Mouse (Mus musculus): Measurements from ENCODE around the gene F7.

Gene F7

DNA sequence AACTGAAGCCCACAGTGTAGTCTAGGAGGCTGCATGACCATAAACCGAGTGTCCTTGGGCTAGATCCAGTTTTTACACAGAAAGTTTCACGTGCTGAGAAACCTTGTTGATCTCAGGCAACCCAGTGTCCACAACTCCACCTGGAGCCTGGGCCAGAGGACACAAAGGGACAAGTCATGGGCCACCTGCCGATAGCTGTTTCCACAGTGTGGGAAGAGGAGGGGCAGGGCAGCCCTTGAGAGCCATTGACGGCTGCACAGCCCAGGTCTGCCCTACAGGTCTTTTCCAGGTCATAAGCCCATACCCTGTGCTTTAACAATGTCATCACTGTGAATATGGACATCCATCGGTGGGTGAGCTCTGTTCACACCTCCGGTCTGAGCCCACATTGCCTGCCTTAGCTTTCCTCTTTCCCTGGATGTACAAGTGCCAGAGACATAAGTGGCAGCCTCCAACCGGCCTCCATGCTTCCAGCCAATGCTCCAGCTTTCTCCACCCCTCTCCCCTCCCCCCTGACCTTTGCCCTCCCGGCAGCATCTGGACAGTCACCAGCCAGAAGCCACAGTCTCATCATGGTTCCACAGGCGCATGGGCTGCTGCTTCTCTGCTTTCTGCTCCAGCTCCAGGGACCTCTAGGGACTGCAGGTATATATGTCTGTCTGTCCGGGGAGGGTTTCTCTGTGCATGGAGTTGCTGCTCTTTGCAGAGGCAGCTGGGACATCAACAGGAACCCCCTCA lies at the start of gene F7:
Gene F7 (plus strand): TSS at position 548 of the 738 bp plus-strand sequence.
- DNase-seq (ENCODE audit: low spot score in 2 of 2), result no peak

DNA sequence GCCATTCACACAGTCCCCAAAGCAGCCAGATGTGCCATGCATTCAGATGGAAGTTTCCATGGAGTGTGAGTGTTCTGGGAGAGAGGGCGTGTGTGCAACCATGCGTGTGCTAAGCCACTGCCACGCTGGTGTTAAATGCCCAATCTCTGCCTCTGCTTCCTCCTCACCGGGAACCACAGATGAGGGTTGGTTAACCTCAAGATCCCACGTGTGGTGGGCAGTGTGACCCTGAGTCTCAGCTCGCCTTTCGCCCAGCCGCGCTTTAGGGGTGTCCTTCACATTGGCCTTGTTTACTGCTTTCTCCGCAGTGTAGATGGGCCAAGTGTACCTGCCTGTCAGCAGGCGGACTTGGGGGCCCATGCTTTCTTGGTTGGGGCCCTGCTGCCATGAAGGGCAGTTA lies 49.5 kb upstream of the F7 start:
- DNase-seq (ENCODE audit: low spot score in 2 of 2), result no peak

DNA sequence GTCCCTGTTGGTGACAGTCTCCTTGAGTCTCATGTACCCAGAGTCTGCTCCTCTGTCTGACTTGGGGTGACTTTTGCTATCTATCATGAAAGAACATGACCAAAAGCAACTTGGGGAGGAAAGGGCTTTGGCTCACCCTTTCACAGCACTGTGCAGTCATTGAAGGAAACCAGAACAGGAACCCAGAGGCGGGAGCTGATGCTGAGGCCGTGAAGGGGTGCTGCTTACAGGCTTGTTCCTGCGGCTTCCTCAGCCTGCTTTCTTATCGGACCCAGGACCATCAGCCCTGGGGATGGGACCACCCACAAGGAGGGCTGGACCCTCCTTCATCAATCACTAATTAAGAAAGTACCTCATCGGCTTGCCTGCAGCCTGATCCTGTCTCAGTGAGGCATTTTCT lies 49.1 kb upstream of the F7 start:
- no peak for DNase-seq (ENCODE audit: low spot score in 2 of 2)

DNA sequence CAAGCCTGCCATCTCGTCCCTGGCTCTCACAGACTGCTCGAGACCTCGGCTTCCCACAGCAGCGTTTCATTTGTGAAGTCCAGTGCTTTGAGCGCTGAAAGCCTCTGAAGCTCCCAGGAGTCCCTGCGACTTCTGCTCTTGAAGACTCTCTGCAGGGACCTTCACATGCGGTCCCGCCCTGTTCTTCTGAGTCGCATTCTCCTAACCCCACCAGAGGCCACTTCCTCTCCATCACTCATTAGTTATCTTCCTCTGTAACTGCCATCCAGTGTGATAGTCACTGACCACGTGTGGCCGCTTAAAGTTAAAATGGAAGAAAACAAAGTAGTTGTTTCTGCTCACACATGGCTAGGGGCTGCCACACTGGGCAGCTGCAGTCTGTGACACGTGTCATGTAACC lies 48.5 kb upstream of the F7 start:
- no peak for DNase-seq (ENCODE audit: low spot score in 2 of 2)

DNA sequence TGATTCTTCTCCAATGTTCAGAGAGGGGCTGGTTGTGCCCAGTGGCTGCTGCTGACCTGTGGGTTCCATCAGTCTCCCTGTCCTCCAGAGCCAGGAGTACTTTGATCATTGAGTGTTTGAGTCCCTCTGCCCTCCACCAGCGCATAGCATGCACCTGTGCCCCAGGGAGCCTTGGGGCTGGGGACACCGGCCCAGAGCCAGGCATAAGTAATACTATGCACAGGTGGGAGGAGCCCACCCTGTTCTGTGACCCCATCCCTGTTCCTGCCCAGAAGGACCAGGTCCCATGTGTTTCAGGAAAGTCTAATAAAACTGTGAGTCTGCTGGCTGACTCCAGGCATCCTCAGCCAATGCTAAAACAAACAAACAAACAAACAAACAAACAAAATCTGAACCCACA lies 47.5 kb upstream of the F7 start:
- no peak for DNase-seq (ENCODE audit: low spot score in 2 of 2)

DNA sequence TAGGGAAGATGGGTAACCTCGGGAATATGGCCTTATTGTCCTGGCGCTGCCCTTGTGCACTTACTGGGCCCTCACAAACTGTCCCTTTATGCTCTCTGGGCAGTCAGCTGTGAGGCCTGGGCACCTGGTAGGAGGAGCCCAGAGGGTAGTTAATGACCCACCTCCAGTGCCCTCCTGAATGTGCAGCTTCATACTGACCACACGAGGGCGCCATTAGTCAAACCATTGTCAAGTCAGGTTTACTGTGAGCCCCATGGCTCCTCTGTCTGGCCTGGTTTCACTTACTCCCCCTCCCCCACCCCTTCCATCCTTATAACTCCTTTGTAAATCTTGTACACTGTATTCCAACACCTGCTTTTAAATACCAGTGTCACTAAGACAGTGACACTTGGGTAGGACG lies 47.1 kb upstream of the F7 start:
- DNase-seq (ENCODE audit: low spot score in 2 of 2), result peak; percentile 42 to 78

DNA sequence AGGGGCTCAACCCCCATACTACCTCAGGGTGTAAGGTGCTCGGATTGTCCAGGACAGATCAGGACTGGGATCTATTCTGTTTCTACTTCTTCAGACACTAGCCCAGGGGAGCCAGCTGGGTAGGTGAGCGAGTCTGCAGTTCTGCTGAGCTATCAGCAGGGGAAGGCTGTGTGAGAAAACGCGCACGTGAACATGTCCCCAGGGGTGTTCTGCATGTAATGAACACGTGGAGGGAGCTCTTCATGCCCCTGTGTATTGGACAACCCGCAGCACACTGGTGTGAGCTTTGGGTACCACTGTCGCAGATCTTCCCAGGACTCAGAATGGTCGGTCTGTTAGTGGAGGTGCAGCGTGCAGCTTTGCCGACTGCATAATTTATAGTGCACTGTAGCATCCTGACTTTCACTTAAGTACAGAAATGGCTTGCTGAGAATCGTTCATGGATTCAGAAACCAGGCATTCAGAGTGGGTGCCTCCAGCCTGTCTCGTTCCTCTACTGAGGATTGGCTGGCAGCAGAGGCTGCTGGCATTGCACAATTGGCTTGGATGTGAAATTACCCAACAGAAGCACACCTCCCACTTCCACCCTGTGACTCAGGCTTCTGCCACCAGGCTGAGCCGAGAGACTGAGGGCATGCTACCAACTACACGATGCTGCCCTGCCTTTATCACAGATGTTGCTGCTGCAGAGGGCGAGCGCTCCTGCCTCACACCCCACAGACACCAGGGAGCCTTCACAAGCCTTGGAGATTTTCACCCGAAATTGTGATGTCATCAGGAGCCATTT lies 42.0 kb upstream of the F7 start:
- peak in 1 of 2 experiments; percentile 22 for DNase-seq (ENCODE audit: low spot score in 2 of 2)

DNA sequence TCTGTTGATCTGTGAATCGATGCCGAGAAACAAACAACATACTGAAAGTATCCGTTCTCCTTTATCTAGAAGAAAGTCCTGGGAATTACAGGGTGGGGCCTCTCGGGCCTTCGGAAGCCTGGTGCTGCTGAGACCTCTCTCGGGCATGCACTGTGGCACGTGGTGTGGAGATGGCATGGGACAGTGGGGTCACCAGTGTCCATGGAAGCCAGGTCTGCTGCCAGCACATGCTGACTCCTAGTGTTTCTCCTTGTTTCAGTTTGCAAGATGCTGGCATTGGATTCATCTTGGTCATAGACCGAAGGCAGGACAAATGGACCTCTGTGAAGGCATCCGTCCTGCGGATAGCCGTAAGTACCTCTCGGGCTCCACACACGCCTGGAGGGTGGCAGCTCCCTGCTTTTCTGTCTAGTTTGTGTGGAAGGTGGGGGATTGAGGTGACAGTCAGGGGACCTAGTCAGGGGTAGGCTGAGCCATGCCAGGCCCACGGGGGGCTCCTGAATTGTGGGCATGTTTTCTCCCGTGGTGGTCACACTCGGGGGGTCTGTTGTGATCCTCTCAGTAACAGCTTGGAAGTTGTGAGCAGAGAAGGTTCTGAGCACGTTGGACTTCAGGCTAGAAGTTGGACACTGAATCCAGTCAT lies 41.1 kb upstream of the F7 start:
- no peak for DNase-seq (ENCODE audit: low spot score in 2 of 2)

DNA sequence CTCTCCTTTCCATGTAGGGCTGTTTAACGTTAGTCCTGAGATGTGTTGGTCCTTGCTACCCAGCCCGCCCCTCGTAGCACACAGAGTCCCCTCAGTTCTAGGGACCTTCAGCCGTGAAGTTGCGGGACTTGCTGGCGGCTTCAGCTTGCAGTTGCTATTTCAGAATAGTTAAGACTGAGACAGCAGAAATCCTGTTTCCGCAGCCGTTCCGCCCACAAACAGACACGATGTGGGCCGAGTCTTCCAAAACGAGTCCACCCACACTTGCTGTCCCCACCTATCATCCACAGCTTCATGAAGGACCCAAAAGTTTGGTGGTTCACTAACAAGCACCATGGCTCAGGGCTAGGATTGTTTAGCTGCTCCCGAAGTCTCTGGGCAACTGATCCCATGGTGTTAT lies 40.6 kb upstream of the F7 start:
- no peak for DNase-seq (ENCODE audit: low spot score in 2 of 2)

DNA sequence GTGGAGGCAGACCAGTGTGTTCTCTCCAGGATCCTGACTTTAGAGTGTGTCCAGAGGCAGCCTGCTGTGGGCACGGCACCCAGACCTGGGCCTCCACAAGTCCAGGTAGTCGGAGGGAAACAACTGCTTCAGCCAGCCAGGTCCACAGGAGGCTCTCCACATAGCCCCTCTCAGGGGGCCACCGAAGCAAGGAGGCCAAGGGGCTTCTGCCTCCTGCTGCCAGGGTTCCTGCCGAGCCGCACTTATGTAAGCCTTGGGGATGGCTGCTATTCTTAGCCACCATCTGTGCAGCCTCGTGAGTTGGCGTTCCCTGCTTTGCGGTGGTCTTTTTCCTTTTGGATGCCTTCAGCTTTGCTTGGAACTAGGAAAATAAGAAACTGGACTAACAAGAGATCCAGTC lies 38.3 kb upstream of the F7 start:
- DNase-seq (ENCODE audit: low spot score in 2 of 2), result no peak

DNA sequence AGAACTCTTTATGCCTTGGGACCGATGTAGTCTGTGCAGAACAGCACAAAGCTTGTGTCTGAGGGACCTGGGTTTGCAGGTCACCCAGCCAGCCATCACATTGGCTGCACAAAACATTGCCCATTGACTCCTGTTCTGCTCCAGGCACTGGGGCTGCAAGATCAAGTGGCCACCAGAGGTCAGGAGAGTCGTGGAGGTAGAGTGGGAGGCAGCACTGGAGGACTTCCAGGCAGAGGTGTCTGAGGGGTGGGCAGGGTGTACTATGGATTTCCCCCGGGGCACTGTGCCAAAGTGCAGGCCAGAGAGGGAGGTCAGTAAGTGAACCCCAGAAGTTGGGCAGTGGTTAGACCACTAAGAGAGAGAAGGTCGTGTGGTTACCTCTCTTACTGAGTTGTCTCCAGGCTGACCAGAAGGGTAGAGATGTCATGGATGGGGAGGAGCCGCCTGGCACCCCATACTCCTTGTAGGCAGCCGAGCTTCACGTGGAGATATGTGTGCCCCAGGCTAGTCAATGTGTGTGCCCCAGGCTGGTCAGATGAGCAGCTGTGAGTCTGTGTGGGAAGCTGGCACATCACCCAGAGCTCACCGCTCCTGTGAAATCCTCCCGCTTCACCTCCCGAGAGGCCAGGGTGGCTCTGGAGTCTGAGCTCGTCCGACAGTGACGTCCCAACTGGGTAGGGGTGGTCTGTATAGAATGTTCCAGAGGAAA lies 37.0 kb upstream of the F7 start:
- DNase-seq (ENCODE audit: low spot score in 2 of 2), result no peak

DNA sequence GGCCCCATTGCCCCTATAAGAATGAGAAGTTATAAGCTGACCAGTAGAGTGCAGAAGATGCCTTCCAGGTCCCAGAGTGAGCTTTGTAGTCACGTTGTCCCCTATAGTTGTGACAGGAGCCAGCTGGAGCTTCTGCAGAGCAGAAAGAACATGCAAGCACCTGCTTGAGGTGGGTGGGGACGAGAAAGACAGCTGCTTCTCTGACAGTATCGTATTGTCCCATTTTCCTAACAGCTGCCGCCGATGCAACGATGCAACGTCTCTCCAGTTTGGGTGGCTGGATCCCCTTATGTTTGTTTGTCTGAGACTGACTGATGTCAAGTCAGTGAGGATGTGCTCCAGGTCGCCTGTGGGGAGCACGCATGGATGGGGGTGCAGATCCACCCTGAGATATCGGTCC lies 34.4 kb upstream of the F7 start:
- no peak for DNase-seq (ENCODE audit: low spot score in 2 of 2)

DNA sequence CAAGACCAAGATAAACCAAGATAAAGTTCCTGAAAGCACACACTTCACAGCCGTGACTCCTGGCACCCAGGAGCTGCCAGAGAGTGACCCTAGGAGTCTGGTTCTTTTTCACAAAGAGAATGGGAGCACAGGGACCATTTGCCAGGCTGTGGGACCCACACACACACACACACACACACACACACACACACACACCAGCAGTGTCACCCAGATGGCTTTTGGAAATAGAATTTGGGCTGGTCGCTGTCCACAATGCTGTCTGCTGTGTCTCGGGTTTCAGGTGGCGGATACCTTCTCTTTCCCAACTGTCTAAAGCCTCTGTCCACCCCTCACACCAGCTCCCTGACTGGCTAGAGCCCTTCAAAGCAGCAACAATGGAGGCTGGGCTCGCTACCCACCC lies 31.4 kb upstream of the F7 start:
- no peak for DNase-seq (ENCODE audit: low spot score in 2 of 2)

DNA sequence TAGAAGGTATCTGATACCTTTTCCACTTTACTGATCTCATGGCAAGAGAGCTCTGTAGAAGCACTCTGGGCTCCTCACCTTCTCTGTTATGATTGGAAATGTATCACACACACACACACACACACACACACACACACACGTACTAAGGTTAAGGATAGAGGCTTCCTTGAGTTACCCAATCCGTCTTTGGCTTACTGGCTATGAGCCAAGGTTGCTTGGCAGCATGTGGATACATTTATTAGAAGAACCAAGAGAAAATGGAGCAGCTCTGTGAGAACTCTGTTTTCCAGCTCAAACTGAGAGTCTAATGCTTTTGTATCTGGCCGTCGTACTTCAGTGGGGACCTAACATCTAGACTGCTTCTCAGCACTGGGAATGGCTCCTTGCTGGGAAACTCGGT lies 30.4 kb upstream of the F7 start:
- no peak for DNase-seq (ENCODE audit: low spot score in 2 of 2)

DNA sequence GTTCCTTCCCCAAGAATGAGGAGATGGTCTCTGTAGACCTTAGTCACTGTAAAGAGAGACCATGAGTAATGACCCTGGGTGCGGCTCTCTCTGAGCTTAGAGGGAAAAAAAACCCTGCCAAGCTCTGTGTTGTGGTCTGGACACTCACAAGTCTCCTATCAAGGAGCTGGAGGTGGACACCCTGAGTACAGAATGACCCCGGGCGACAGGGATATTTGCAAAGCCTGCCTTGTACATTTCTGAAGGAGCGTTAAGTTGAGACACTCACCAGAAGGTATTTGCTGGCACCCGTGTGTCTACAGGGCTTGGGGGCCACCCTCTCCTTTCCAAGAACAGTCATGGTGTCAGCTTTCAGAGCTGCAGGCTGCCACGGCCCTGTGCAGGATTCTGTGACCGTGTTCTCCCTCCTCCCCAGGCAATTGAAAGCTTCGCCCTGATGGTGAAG lies 29.0 kb upstream of the F7 start:
- DNase-seq (ENCODE audit: low spot score in 2 of 2), result no peak

DNA sequence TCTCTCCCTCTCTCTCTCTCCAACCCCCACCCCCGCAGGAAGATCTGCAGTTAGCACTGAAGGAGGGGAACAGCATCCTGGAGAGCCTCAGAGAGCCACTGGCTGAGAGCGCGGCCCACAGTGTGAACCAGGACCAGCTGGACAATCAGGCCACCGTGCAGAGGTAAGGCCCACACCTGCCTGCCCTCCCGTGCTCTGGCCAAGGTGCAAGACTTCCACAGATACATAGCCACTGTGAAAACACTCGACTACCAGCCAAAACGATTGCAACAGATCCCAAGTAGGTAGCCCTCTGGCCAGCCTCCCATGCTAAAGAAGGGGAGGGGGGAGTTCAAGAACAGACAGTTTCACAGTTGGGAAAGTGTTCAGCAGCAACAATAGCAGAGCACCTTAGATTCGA lies 27.5 kb upstream of the F7 start:
- DNase-seq (ENCODE audit: low spot score in 2 of 2), result no peak

DNA sequence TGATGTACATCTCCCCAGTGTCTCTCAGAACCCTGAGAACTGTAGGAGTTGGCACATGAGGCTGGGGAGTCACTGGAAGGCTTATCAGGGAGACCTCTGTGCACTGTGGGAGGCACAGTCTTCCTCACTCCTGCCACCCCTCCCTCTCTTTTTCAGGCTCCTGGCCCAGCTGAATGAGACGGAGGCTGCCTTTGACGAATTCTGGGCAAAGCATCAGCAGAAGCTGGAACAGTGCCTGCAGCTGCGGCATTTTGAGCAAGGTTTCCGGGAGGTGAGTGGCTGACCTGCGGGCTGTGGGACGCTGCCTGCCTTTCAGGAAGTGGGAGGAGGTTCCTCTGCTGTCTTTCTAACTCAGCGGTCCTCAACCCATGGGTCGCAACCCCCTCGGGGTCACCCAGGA lies 26.0 kb upstream of the F7 start:
- no peak for DNase-seq (ENCODE audit: low spot score in 2 of 2)

DNA sequence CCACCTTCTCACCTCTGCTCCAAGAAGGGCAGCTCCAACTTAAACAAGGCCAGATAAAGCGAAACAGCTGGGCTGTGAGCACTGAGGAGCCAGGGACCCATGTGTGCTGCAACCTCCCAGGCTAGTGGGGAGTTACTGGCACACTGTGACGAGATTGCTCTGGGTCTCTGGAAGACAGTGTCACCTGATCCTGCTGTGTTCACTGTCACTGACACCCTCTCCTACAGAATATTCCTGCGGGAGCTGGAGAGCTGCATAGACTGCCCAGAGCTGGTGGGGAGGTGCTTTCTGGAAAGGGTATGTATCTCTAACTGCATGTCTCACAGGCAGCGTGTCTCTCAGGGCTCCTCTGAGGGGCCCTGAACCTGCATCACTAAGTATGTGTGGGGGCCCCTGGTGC lies 18.4 kb upstream of the F7 start:
- no peak for DNase-seq (ENCODE audit: low spot score in 2 of 2)

DNA sequence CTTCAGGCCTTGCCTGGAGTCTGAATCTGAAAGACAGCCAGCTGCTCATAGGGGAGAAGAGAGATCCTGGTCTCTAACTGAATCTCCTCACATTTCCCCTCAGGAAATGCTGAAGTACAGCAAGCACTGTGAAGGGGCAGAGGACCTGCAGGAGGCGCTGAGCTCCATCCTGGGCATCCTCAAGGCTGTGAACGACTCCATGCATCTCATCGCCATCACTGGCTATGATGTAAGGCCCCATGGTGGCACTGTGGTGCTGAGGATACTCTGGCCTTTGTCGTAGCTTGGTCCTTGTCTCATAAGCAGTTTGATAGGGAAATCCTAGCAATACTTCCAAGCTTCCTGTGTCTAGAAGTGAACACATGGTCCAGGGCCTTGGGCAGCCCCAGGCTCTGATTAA lies 15.5 kb upstream of the F7 start:
- no peak for DNase-seq (ENCODE audit: low spot score in 2 of 2)

DNA sequence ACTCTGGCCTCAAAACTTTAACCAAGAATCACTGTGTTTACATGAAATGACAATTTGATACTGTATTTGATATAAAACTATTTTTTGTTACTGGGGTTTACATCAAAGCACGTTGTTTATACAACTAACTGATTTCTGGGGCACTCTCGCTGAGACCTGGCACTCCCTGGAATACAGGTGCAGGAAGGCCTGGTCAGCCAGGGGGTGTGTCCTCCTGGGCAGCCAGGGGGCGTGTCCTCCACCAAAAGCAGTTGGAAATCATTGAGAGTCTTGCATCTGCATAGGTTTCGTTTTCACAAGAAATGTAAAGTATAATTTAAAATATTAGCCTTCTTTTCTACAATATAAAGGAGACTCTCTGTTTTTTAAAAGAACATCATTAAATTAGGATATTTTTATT lies 6.3 kb upstream of the F7 start:
- DNase-seq (ENCODE audit: low spot score in 2 of 2), result no peak

DNA sequence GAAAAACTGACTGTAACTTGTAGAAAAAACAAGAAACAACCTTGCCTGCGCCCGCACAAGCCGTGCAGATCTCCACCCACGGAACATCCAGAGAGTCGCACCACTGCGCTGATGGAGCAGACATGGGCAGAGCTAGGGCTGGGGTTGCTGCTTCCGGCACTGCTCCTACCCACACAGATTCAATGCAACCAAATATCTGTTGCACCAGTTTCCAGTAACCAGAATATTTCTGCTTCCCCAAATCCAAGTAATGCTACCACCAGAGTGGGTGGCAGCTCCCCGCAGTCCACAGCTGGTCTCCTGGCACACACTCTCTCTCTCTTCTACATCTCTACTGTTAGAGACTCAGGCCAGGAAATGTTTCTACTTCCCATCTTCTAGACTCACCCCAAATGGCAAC lies 4.0 kb upstream of the F7 start:
- DNase-seq (ENCODE audit: low spot score in 2 of 2), result no peak

DNA sequence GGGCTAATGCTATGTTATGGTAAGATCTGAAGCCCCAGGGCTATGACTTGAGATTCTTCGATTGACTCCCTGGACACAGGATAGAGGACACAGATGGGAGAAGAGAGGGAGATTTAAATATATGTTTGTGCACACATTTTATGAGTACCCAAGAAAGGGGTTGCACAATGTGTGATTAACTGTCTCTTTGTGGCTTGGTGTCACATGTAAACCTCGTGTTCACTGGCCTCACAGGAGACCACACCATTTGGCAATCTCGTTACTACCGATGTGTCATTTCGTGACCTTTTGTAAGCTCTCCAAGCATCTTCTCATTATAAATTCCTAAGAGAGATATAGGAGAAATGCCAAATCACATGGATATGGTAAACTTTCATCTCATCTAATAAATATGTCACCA lies 1.8 kb downstream of the F7 start:
- no peak for DNase-seq (ENCODE audit: low spot score in 2 of 2)

Measured in spleen, postnatal 4 days (tissue).